Mouse (Mus musculus): ENCODE measurements around the gene Slc6a5. TPM values are rescaled to one million over a fixed set of nuclear protein-coding genes. Genes with fewer than 3 reads are reported as not detected.

The Slc6a5 gene
- polyA plus RNA-seq, 1 experiment, result 0.04 TPM

GRCm38 (mm10) chr7:49975441-49976121, 65.6 kb downstream of the Slc6a5 start:
- DNase-seq (ENCODE audit: extremely low spot score in 1 of 2, low spot score in 1 of 2), result peak in 1 of 2 experiments; percentile 46

- DNase-seq (ENCODE audit: extremely low spot score in 1 of 2, low spot score in 1 of 2), result no peak
These were observed 71.7 kb downstream of the Slc6a5 start for GRCm38 (mm10) chr7:49981511-49982227.

GRCm38 (mm10) chr7:49984698-49985097, 74.8 kb downstream of the Slc6a5 start:
- DNase-seq (ENCODE audit: extremely low spot score in 1 of 2, low spot score in 1 of 2), result no peak

- DNase-seq (ENCODE audit: extremely low spot score in 1 of 2, low spot score in 1 of 2), result no peak
These were observed 76.0 kb downstream of the Slc6a5 start for GRCm38 (mm10) chr7:49985947-49986346.

- DNase-seq (ENCODE audit: extremely low spot score in 1 of 2, low spot score in 1 of 2), result no peak
These were observed 89.4 kb downstream of the Slc6a5 start for GRCm38 (mm10) chr7:49999321-49999720.

GRCm38 (mm10) chr7:50005268-50005667, 95.3 kb downstream of the Slc6a5 start:
- no peak for DNase-seq (ENCODE audit: extremely low spot score in 1 of 2, low spot score in 1 of 2)

Other genes with a start within 250 kb of the Slc6a5 start
- gene Htatip2, start 151.0 kb upstream of the Slc6a5 start, polyA plus RNA-seq (2012; rRNA removed), result 9.1 and 10.3 TPM in 2 replicates
- 30.7 and 33.0 TPM in 2 replicates for gene Prmt3, start 131.8 kb upstream of the Slc6a5 start, polyA plus RNA-seq (2012; rRNA removed)
- gene Nell1, start 64.7 kb downstream of the Slc6a5 start, polyA plus RNA-seq (2012; rRNA removed), result 23.7 and 32.7 TPM in 2 replicates